Mouse (Mus musculus) midbrain, embryonic 11.5 days (tissue): ENCODE measurements around the gene Opn4. TPM values are rescaled to one million over a fixed set of nuclear protein-coding genes. Genes with fewer than 3 reads are reported as not detected.

Experiments
- ATAC-seq: fragments of 200-750 bp; cut with Nextera tagmentation; 2 replicates; pipeline ENCODE4 v1.8.0; 2017; ENCODE audit warnings: moderate TSS enrichment, moderate library complexity; ENCODE audit not compliant: low FRiP score
- DNase-seq: peaks from one replicate; pipeline ENCODE4 v3.0.0; 2015; ENCODE audit warnings: low spot score; ENCODE audit errors: missing footprints
- H3K27ac ChIP-seq: fragments of 300-500 bp; sonication (generic); 2 replicates; pipeline ENCODE4 v1.5.1; 2014; ENCODE audit warnings: low read depth, low read length
- H3K27me3 ChIP-seq: fragments of 300-500 bp; sonication (generic); 2 replicates; pipeline ENCODE4 v1.6.1; 2014; ENCODE audit warnings: mild to moderate bottlenecking, low read length, moderate library complexity, mixed read lengths; ENCODE audit not compliant: control insufficient read depth, insufficient read depth
- H3K36me3 ChIP-seq: fragments of 300-500 bp; sonication (generic); 2 replicates; pipeline ENCODE4 v1.6.1; 2014; ENCODE audit warnings: mild to moderate bottlenecking, low read length, moderate library complexity, mixed read lengths; ENCODE audit not compliant: control insufficient read depth, insufficient read depth
- H3K4me1 ChIP-seq: fragments of 300-500 bp; sonication (generic); 2 replicates; pipeline ENCODE4 v1.6.1; 2014; ENCODE audit warnings: low read length; ENCODE audit not compliant: control insufficient read depth, insufficient read depth
- H3K4me2 ChIP-seq: fragments of 300-500 bp; sonication (generic); 2 replicates; pipeline ENCODE4 v1.6.1; 2014; ENCODE audit warnings: mild to moderate bottlenecking, moderate library complexity
- H3K4me3 ChIP-seq: fragments of 300-500 bp; sonication (generic); 2 replicates; pipeline ENCODE4 v1.5.1; 2014; ENCODE audit warnings: low read depth, low read length
- H3K9ac ChIP-seq: fragments of 300-500 bp; sonication (generic); 2 replicates; pipeline ENCODE4 v1.6.1; 2014; ENCODE audit warnings: low read length
- H3K9me3 ChIP-seq: fragments of 300-500 bp; sonication (generic); 2 replicates; pipeline ENCODE4 v1.6.1; 2016; ENCODE audit warnings: low read length; ENCODE audit not compliant: control insufficient read depth
- WGBS: fragments of 180-500 bp; shearing (Covaris S2); extraction: QIAGEN DNeasy Blood & Tissue Kit; methylation state at CpG from one replicate; pipeline ENCODE4 v1.1.7; 2014; 5-methylcytosine and 5-hydroxymethylcytosine counted together
- polyA plus RNA-seq: library from polyadenylated mRNA; unstranded; fragments of >200 nt; fragmentation: Nextera tagmentation; extraction: Ambion mirVana; gene quantifications from 2 replicates; pipeline ENCODE4 v1.2.1, GENCODE M21; 2014

The Opn4 gene
- polyA plus RNA-seq, 1 experiment from 2014 or later: not detected

DNA sequence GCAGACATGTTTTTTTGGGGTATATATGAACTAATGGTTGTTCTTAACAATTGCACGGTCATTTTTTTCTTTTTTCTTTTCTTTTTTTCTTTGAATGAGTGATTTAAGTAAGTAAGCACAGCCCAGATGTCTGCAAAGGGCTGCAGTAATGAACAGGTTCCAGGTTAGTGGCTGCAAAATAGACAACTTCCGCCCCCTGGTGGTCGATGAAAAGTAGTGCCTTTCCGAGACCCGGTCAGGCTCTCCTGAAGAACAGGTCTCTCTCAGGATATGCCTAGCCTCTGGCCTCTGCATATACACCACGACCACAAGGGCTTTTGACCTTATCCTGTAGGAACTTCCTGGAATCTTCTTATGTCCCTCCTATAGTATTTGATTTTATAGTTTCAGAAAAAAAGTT, 29.6 kb downstream of the Opn4 start:
- peak overlapping the region; percentile 40 for H3K4me2 ChIP-seq
- ATAC-seq (peak; percentile 73; the same call in 1 of the 2 replicates), DNase-seq (peak; percentile 93)
- no peaks in the 10 kb centered on the region for H3K9me3 ChIP-seq
- 1% methylated on average over 6 of the region's 6 CpGs for WGBS
- H3K27ac ChIP-seq: no peak overlapping the region
- H3K4me1 ChIP-seq: no peaks in the 10 kb centered on the region
- H3K36me3 ChIP-seq: no peaks in the 10 kb centered on the region
- no peak overlapping the region for H3K4me3 ChIP-seq
- no peaks in the 10 kb centered on the region; the same call in 1 of the 2 replicates for H3K27me3 ChIP-seq
- no peak overlapping the region for H3K9ac ChIP-seq

DNA sequence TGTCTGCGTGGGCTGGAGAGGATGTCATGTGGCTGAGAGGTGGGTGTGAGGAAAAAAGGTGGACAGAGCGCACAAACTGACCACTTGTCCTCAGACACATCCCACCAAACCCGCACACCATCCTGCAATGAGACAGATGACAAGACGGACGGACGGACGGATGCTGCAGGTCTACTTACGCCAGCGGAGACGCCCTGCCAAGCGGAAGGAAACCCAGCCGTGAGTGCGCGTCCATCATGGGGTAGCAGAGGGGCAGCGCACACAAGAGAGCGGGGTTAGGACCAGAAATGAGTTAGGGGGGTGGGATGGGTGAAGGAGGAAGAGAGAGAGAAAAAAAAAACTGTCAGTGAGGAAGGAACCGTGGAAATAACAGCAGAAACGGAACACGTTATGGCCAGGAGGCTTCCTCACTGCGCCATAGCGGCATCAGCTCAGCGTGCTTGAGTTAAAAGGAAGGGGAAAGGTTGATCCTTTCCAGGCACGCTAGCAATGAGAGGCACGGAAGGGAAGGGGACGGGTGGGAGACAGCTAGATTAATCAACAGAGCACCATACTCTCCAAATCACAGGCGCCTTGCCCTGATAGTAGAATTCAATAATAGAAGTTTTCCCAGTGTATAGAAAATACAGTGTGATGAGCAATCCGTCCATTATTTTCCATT, 30.3 kb downstream of the Opn4 start:
- no peaks in the 10 kb centered on the region; the same call in 1 of the 2 replicates for H3K27me3 ChIP-seq
- peak overlapping the region; percentile 9; the same call in 1 of the 2 replicates for H3K4me3 ChIP-seq
- ATAC-seq: 0 out of 2 replicates have a peak, but pooled peaks have one; percentile 6
- H3K9me3 ChIP-seq: no peaks in the 10 kb centered on the region
- peak overlapping the region; percentile 40 for H3K4me2 ChIP-seq
- WGBS: 42% methylated on average over 27 of the region's 27 CpGs
- no peaks in the 10 kb centered on the region for H3K36me3 ChIP-seq
- peak; percentile 87 for DNase-seq
- no peaks in the 10 kb centered on the region for H3K4me1 ChIP-seq
- no peak overlapping the region for H3K27ac ChIP-seq
- H3K9ac ChIP-seq: no peak overlapping the region

DNA sequence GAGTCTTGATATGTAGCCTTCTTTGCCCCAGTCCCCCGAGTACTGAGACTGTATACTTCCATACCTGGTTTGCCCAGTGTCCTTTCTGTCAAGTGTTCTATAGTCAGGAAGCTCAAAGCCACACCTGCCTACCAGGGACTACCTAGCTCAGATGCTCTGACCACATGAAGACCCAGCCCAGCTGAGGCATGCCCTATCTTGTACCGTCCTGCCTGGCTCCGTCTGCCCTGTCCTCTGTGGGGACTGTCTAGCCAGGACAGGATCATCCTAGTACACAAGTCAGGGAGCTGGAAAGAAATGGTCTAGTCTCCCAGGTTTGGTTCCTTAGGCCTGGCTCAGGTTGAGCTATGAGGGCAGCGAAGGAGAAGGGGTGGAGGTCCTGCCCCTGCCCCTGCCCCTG, 31.3 kb downstream of the Opn4 start:
- no peak overlapping the region for H3K9ac ChIP-seq
- no peak for ATAC-seq
- no peak overlapping the region for H3K27ac ChIP-seq
- no peak overlapping the region for H3K4me3 ChIP-seq
- no peaks in the 10 kb centered on the region; the same call in 1 of the 2 replicates for H3K27me3 ChIP-seq
- no peaks in the 10 kb centered on the region for H3K36me3 ChIP-seq
- no peak overlapping the region for H3K4me2 ChIP-seq
- no peaks in the 10 kb centered on the region for H3K9me3 ChIP-seq
- no peaks in the 10 kb centered on the region for H3K4me1 ChIP-seq
- DNase-seq: no peak
- WGBS: 86% methylated on average over 4 of the region's 4 CpGs

DNA sequence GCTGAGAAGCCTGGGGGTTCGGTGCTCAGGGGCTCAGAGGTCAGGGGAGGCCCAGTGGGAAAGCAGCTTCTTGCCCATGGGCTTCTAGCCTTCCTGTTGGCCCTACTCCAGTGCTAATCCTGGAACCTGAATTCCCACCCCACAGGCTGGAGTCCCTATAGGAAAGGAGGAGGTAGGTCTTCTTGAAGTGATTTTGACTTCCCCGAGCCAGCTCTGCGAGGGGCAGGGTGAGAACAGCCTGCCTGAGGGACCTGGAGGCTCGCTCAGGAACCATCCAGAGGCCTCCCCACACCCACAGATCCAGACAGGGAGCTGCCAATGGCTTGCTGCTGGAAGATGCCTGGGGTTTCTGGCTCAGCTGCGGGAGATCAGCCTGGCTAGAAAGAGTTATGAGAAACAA, 32.2 kb downstream of the Opn4 start:
- Histone ChIP-seq H3K4me1 (no peaks in the 10 kb centered on the region), H3K36me3 (no peaks in the 10 kb centered on the region), H3K9me3 (no peaks in the 10 kb centered on the region), H3K4me2 (no peak overlapping the region), H3K4me3 (no peak overlapping the region), H3K27me3 (no peaks in the 10 kb centered on the region; the same call in 1 of the 2 replicates), H3K9ac (no peak overlapping the region), H3K27ac (no peak overlapping the region)
- DNase-seq (no peak), ATAC-seq (no peak)
- WGBS: 70% methylated on average over 5 of the region's 5 CpGs

DNA sequence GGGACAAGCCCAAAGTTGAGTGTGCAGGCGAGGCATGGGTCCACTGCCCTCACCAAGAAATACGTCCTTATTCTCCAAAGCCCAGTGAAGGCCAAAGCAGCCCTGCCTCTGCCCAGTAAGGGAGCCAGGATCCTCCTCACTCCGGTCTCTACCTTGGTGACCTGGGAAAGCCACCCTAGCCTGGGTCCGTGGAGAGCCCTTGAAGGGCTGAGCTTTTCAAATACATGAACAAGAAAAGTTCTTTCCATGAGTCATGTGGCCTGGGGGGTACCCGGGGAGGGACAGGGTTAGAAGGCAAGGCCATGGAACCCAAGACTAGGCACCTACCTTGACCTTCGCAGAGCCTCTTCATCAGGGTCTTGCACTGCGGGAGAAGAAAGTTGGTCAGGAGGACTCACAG, 33.4 kb downstream of the Opn4 start:
- no peak overlapping the region for H3K27ac ChIP-seq
- no peaks in the 10 kb centered on the region for H3K4me1 ChIP-seq
- no peaks in the 10 kb centered on the region for H3K36me3 ChIP-seq
- H3K9ac ChIP-seq: no peak overlapping the region
- H3K9me3 ChIP-seq: no peaks in the 10 kb centered on the region
- H3K27me3 ChIP-seq: no peaks in the 10 kb centered on the region; the same call in 1 of the 2 replicates
- 91% methylated on average over 7 of the region's 7 CpGs for WGBS
- H3K4me2 ChIP-seq: no peak overlapping the region
- H3K4me3 ChIP-seq: no peak overlapping the region
- DNase-seq (no peak), ATAC-seq (no peak)

DNA sequence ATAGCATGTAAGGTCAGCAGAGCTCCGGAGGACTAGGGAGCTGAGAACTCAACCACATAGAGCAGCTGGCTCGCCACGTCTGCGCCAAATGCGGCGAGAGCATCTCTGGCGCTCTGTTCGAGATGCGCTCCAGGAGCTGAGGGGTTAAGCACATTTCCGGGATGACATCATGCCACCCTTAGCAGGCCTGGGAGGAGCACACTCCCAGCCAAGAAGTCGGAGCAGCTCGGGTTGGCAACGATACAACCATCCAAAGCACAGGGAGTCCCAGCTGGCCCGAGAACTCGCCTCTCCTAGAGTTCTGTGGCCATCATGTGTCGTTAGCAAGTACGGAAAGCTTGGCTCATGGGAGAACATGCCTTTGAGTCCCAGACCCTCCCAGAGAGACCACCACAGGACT, 34.2 kb downstream of the Opn4 start:
- Histone ChIP-seq H3K27ac (no peak overlapping the region), H3K4me3 (no peak overlapping the region), H3K9ac (no peak overlapping the region), H3K4me2 (no peak overlapping the region), H3K27me3 (no peaks in the 10 kb centered on the region; the same call in 1 of the 2 replicates), H3K36me3 (no peaks in the 10 kb centered on the region), H3K4me1 (no peaks in the 10 kb centered on the region), H3K9me3 (no peaks in the 10 kb centered on the region)
- no peak for DNase-seq
- ATAC-seq: no peak
- 79% methylated on average over 17 of the region's 17 CpGs for WGBS

DNA sequence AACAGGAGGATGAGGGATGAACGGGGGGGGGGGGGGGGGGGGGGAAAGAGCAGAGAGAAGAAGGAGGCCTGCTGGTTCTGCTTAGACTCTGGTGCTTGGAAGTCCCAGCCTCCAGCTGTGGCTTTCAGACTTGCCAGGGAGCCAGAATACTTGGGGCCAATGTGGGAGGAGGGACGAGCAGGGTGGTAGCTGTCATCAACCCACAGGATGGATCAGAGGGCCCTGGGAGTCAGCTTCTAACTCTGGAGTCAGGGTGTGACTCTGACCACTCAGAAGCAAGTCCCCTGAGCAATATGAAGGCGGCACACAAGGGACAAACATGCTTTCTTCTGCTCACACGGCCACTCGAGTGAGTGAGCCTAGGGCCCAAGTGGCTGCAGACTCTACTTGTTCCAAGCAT, 35.3 kb downstream of the Opn4 start:
- Histone ChIP-seq H3K9me3 (no peaks in the 10 kb centered on the region), H3K36me3 (no peaks in the 10 kb centered on the region), H3K4me3 (no peak overlapping the region), H3K9ac (no peak overlapping the region), H3K27ac (no peak overlapping the region), H3K4me2 (no peak overlapping the region), H3K4me1 (no peaks in the 10 kb centered on the region), H3K27me3 (no peaks in the 10 kb centered on the region; the same call in 1 of the 2 replicates)
- no peak for ATAC-seq
- 63% methylated on average over 5 of the region's 5 CpGs for WGBS
- no peak for DNase-seq

DNA sequence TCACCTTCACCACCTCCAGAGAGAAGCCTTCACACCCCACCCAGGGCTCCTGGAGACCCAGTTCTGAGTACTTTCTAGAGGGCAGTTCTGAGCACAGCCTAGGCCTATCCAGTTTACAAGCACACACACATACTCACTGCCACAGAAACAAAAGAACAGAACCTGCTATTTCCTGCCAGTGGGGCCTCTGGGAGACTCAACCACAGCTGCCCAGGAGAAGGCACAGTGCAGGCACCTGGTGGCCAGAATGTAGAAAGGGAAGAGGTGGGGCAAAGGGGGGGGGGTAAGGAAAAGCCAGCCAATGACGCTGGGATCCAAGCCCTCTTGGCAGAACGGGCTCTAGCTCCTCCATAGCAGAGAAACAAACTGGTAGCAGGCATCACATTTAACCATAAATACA, 37.5 kb downstream of the Opn4 start:
- Histone ChIP-seq H3K36me3 (no peaks in the 10 kb centered on the region), H3K9ac (no peak overlapping the region), H3K4me3 (no peak overlapping the region), H3K4me2 (no peak overlapping the region), H3K27me3 (no peaks in the 10 kb centered on the region), H3K27ac (no peak overlapping the region), H3K4me1 (no peaks in the 10 kb centered on the region), H3K9me3 (no peaks in the 10 kb centered on the region)
- ATAC-seq: no peak
- no peak for DNase-seq
- WGBS: 25% methylated on average over 2 of the region's 2 CpGs

DNA sequence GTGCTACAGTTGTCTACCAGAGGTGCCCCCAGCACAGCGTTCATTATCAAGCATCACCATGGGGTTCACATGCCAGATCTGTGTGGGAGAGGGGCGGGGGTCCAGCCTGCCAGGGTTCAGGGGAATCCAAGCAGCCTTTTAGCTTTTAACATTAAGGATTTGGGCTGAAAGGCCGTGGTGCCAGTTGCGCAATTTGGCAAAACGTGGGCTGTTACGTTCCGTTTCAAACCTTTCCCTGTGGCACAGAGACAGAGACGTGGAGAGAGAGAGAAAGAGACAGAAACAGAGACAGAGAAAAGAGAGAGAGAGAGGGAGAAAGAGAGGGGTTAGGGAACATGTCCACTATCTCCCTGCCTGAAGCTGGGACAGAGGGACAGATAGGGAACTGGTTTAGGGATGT, 38.3 kb downstream of the Opn4 start:
- ATAC-seq (no peak), DNase-seq (no peak)
- Histone ChIP-seq H3K27ac (no peak overlapping the region), H3K36me3 (no peaks in the 10 kb centered on the region), H3K27me3 (no peaks in the 10 kb centered on the region), H3K4me1 (no peaks in the 10 kb centered on the region), H3K4me3 (no peak overlapping the region), H3K4me2 (no peak overlapping the region), H3K9ac (no peak overlapping the region), H3K9me3 (no peaks in the 10 kb centered on the region)
- 96% methylated on average over 8 of the region's 8 CpGs for WGBS
